ENCODE assay signal across 15 mouse cellular contexts in genomic region chr3:97600050-97600832, GRCm38 (mm10).
"Had no signal": no experiment of that assay in that cellular context is flagged by ENCODE, and none has a peak within 500 bp of the region (broad histone marks: within the 10 kb centered on the region; RNA-seq: fewer than 3 reads in every experiment).

No protein-coding gene starts in this region.

- H3K27me3 ChIP-seq: neural tube, embryonic 13.5 days; neural tube, embryonic 15.5 days; stomach, embryonic 15.5 days had no signal

- H3K4me1 ChIP-seq: neural tube, embryonic 13.5 days; neural tube, embryonic 15.5 days; stomach, embryonic 15.5 days had no signal

- H3K27ac ChIP-seq: neural tube, embryonic 13.5 days; neural tube, embryonic 15.5 days; stomach, embryonic 15.5 days; stomach, postnatal 0 days had no signal

- H3K9ac ChIP-seq: neural tube, embryonic 13.5 days; neural tube, embryonic 15.5 days; stomach, embryonic 15.5 days had no signal

- H3K36me3 ChIP-seq: neural tube, embryonic 15.5 days; stomach, embryonic 15.5 days had no signal

- H3K4me3 ChIP-seq: neural tube, embryonic 13.5 days; neural tube, embryonic 15.5 days; stomach, embryonic 15.5 days had no signal

- H3K4me2 ChIP-seq: neural tube, embryonic 13.5 days; neural tube, embryonic 15.5 days; stomach, embryonic 15.5 days had no signal

- DNase-seq: retina, postnatal 1 day; right cerebral cortex, adult 18-20 months; right cerebral cortex, postnatal 14 days; right cerebral cortex, postnatal 25 days; right cerebral cortex, postnatal 4 days; spleen, adult 18-20 months; thymus, adult 18-20 months; thymus, adult 2 months; thymus, postnatal 25 days; thymus, postnatal 36 days; thymus, postnatal 4 days had no signal

- H3K9me3 ChIP-seq: neural tube, embryonic 13.5 days; neural tube, embryonic 15.5 days; stomach, embryonic 15.5 days had no signal
